Mouse (Mus musculus) c-Kit-positive CD71-negative TER-119-negative erythroid progenitor cells, embryonic 14.5 days (primary cell): ENCODE results near the gene Dnmt3c.

ENCODE experiments used
- DNase-seq: peaks from one replicate; pipeline ENCODE4 v3.0.0-alpha.2; 2013; ENCODE audit warnings: low read depth

Dnmt3c gene

DNA sequence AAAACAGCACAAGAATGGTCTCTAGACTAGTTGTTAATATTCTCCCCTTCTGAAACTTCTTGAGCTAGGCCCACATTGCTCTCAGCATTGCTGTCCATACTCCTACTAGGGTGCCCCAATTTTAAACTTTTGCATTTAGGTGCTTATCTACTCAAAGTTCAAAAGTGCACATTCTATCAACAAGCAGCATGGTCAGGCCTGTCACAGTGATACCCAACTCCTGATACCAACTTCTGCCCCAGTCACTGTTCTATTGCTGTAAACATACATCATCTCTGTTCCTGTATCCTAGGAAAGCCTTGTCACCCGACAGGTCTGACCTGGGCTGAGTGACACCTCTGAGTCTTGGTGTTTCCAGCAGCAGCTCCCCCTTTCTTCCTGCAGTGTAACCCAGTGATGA, 26.6 kb downstream of the Dnmt3c start:
- no peak for DNase-seq

DNA sequence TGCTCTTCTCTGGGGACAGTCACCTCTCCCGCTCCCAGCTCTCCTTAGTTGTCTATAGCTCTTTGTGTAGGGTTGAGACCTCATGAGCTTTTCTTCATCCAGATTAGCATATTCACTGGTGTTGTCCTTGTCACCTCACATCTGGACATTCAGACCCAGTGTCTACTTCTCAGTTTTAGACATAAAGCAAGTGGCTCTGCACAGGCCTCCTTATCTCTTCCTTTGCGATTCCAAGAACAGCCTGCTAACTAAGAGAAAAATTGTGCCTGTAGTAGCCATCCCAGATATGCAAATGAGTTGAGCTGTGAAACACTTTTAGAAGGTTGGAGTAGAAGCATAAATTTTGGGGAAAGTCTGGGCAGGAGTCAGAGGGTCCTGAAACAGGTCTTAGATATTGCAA, 28.0 kb downstream of the Dnmt3c start:
- no peak for DNase-seq

DNA sequence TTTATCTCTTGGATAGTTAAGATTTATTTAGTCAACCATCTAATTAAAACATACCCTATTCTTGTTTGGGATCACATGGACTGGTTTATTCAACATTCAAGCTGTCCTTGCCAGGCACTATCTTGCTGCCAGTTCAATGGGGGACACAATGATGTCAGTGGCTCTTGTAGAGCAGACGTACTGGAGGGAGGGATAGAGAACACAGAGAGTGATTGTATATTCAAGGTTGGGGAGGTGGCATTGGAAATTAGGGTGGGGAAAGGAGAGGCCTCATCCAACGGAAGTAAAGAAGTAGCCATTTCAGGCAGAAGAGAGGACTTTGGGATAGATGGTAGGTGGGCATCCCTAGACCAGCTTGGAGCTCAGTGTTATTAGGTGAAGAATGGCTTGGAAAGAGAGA, 28.4 kb downstream of the Dnmt3c start:
- no peak for DNase-seq

DNA sequence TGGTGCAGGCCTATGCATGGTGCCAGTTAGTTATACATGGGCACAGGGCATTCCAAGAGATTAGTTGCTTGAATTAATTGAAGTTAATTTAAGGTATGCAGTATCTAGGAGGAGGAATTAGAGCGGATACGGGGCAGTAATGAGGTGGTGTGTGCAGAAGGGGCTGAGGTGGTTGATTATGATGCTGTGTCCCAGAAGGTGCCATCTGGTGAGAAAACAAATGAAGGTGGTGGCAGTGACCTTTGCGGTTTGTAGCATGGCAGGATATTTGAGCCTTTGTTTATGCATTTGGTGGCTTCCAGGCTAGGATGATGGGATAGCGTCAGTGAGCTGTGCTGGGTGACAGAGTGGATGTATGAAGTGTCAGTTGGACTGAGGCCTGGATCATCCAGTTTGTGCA, 28.8 kb downstream of the Dnmt3c start:
- DNase-seq, result no peak

DNA sequence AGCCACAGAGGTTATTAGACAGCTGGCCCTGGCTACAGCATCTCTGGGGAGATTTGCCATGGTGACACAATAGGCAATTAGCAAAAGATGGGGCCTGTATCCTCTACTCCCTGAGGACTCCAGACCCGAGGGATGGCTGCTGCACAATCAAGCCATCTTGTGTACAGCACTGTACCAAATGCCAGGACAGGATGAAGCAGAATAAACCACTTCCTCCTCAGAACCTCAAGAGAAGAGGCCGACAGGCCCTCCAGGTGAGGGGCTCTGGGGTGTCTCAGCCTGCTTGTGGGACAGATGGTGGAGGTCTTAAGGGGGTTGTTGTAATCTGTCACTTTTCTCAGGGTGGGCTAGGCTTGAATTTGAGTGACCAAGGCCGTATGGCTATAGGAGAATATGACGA, 37.6 kb downstream of the Dnmt3c start:
- DNase-seq, result no peak

DNA sequence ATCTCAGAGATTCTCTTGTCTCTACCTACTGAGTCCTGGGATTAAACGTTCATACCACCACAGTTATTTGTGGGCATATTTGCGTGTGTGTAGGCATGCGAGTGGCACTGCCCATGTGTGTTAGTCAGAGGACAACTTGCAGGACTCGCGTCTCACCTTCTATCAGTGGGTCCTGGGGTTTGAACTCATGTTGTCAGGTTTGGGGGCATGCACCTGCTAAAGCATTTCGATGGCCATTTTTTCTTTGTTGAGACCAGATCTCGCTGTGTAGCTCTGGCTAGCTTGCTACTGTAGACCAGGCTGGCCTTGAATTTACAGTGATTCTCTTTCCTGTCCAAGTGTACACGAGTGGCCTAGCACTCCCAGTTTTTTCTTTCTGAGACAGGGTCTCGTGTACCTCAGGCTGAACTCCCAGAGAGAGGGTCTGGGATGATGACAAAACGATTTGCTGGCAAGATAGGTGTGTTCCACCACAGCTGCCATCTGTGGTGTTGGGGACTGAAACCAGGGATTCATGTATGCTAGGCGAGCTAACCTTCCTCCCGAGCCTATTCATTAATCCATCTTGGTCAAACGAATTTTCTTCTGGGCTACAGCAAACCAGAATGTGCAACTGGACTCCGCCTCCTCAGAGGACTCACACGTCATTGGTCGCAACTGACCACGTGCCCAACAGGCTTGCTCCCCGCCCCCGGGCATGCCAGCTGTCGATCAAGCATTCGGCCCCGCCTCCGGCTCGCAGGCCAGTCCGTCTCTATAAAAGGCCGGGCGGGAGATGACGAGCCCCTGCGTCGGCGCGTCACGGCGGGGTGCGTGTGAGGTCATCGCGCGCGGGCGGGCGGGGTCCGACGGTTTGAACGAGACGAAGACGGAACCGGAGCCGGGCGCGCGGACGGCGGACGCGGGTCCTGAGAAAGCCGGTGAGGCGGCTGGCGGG, 44.3 kb downstream of the Dnmt3c start, which contains the start of gene Mapre1:
TSS of gene Mapre1 (plus strand) at position 775 of the 937 bp plus-strand sequence.
- peak; percentile 99 for DNase-seq

DNA sequence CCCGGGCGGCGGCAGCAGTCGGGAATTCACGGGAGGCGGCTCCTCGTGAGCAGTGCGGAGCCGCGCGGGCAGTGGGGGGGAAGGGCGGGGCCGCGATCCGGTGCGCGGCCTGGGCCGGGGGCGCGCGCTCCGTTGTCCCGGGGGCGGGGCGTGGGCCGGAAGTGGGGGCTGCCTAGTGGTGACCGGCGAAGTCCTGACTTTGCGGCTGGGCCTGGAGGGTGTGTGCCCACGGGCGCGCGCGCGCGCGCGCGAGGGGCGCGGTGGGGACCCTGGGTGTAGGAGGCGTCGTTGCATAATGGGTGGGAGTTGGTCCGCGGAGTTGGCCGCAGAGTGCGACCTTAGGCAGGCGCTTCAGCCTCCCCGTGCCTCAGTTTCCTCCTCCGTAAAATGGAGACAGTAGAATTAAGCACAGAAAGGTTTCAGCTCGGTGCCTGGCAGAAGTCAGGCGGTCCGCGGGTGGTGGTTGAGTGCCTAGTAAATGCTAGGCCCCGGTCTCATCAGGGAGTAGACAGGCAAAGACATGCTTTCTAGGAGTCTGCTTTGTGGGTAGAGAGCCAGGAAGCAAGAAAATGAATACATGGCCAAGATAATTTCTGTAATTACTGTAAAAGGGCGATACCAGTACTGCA, 45.1 kb downstream of the Dnmt3c start:
- DNase-seq, result peak; percentile 50

DNA sequence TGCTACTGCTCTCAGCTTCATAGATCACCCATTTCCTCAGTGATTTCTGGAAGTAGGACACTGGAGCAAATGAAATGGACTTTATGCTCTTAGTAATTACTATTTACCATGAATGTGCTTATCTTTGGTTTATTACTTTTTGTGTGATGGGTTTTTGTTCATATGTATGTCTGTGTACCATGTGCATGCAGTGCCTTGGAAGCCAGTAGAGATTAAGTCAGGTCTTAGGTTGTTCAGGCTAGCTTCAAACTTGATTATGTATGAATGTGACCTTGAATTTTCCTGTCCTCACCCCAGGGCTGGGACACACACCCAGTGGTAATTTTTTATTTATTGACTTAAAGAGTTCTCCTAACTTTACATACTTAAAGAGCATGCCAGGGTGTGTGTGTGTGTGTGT, 51.5 kb downstream of the Dnmt3c start:
- DNase-seq, result no peak

DNA sequence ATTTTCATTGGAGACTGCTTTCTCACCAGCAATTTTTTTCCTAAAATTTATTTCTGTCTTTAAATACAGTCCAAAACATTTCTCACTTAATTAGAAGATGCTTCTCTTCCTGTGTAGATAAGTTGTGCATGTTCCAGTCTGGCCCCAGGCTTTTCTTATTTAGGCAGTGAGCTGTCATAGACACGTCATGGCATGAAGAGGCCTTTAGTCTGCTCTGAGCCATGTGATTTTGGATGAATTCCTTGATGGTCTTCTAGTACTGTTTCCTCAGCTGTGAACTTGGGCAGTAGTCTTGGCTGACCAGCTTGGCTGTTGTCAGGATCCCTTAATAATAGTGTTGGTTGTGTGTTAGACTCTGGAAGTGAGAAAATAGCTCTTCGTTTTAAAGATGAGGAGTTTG, 53.9 kb downstream of the Dnmt3c start:
- DNase-seq, result no peak

DNA sequence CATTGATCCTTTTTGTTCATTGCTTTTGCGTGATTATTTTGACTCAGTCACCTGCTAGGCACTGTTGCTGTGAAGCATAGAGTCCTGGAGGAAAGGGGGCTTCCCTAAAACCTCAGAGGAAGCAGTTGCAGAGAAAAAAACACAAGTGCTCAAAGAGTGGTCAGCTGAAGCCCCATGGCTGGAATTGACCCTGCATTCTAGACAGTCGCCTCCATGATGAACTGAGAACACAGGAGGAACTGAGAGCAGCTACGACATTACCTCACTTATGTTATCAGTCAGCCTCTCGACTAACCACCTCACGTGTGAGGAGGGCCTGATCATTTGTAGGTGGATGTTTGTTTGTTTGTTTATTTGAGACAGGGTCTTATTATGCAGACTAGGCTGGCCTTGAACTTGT, 65.7 kb downstream of the Dnmt3c start:
- no peak for DNase-seq

DNA sequence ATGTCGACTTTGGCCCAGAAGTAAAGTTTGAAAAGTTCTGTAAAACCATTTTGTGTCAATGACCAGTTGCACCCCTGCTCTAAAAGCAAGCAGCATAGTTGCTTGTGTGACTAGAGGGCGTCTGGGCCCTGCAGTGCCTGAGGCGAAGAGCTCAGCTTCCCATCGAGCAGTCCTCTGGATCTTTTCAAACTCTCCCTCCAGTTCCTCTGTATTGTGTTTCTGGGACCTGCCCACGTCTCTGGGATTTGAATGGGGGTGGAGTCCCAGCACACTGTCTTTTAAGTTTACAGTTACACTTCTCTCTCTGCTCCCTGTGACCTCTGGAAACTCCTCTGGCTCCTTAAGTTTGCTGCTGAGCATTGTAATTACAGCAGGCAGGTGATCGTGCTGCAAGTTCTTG, 71.0 kb downstream of the Dnmt3c start:
- DNase-seq, result no peak

DNA sequence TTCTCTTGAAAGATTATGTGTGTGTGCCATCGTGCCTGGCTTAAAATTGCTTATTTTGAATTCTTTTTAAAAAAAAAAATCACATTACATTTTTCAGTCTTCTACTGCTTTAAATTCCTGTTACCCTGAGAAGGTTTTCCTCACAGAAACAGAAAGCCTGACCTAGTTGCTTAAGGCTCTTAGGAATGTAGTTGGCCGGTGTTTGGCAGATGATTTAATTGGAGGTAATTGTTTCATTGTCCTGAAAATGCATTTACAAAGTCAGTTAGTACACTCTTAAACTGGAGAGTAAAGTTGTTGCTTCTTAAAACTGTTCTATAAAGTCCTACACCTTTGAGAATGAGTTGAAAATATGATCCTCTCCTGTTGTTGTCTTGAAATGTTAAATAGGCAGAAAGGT, 72.4 kb downstream of the Dnmt3c start:
- no peak for DNase-seq

DNA sequence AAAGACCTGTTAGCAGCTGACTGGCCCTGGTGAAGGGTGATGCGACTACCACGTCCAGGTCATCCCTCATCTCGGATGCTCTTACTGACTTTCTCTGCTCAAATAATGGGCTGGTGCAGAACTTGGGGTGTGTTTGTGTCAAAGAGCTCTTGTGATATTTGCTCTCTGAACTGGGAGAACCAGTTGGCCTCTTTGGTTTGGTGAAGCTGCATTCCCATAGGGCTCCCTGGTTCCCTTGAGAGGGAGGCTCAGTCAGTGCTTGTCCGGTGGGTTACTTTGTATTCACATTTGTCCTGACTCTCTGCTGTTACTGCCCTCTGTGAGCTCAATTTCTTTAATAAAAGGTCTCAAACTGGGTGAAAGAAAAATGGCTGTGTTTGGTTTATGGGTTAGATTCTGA, 76.5 kb downstream of the Dnmt3c start:
- no peak for DNase-seq

DNA sequence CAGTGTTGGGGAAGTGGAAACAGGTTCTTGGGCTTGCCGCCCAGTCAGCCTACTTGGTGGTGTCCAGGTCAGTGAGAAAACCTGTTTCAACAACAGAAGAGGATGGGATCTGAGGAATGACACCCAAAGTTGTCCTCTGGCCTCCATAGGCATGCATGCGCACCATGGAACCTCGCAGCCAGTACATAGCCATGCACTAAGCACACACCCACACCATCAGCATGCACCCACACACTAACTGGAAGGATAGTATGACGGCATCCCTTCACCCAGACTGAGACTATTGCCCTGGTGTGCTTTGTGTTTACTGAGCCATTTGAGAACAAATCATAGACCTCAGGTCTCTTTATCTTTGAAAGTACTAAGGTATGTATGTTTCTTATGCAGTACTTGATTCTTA, 79.0 kb downstream of the Dnmt3c start:
- DNase-seq, result no peak

DNA sequence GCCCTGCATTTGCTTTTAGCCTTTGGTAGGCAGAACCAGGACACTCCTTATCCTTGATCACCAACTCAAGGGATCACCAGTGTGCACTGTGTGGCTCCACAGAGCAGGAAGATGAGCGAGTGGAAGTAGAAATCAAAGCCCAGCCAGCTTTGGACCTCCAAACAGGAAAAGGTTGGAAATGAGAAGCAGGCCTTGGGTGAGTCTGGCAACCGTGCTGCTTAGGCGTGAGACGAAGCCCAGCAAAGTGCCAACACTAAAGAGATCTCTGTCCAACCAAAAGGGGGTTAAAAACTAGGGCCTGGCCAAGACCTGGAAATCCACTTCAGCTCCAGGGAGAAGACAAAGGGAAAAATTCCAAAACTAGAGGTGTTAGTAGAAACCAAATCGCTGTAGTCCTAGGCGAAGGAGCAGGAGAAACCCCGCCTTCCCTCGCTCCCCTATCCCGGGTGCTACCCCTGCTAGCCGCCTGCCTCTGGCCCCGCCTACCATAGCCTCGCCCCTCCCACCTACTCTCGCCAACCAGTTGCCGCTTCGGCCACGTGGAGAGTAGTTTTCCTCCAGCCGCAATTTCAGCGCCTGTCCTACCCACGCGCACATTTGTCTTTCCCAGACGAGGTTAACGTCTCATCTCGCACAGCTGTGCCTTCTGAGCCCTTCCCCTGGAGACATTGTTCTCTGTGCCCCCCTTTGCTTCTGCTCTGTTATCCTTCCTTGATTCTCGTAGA, 82.3 kb downstream of the Dnmt3c start:
- peak; percentile 64 for DNase-seq
